Mouse (Mus musculus): Measurements from ENCODE around the gene Mbd3l2. TPM values are rescaled to one million over a fixed set of nuclear protein-coding genes. Genes with fewer than 3 reads are reported as not detected.
A peak's percentile ranks its signal among the peaks of the same experiment; 100 is the strongest.
"Not testable (repeated sequence)": the region's sequence is repeated elsewhere in the genome, so short reads cannot be mapped to it uniquely, and the experiment has no call there.

Gene Mbd3l2
- polyA plus RNA-seq (2016; fragmentation: Nextera tagmentation; extraction: Ambion mirVana), result not detected in 2 replicates

- Histone ChIP-seq H3K9ac (no peak within 1 kb of the TSS), H3K4me1 (no peaks in the 10 kb centered on the region), H3K4me3 (no peak within 1 kb of the TSS), H3K4me2 (no peak within 1 kb of the TSS), H3K27me3 (replicated peaks) (no peaks in the 10 kb centered on the region), H3K36me3 (no peaks in the 10 kb centered on the region), H3K9me3 (replicated peaks) (no peaks in the 10 kb centered on the region), H3K27ac (no peak within 1 kb of the TSS)
- ATAC-seq, result no peak
Observed at GRCm38 (mm10) chr9:18430354-18430753, at the start of gene Mbd3l2. TSS of gene Mbd3l2 (plus strand) at chr9:18430654.

- Histone ChIP-seq H3K9ac (no peak overlapping the region), H3K4me1 (no peaks in the 10 kb centered on the region), H3K9me3 (replicated peaks) (no peaks in the 10 kb centered on the region), H3K36me3 (no peaks in the 10 kb centered on the region), H3K27me3 (replicated peaks) (no peaks in the 10 kb centered on the region), H3K4me2 (no peak overlapping the region), H3K4me3 (no peak overlapping the region), H3K27ac (no peak overlapping the region)
- no peak for ATAC-seq
- WGBS (ENCODE audit: insufficient replicate concordance), result 28% methylated on average over 6 of the region's 6 CpGs
Observed at GRCm38 (mm10) chr9:18385782-18386181, 44.7 kb upstream of the Mbd3l2 start.

GRCm38 (mm10) chr9:18399629-18400028 is 30.8 kb upstream of the Mbd3l2 start:
- Histone ChIP-seq H3K9me3 (replicated peaks) (no peaks in the 10 kb centered on the region), H3K36me3 (no peaks in the 10 kb centered on the region), H3K4me2 (no peak overlapping the region), H3K4me3 (no peak overlapping the region), H3K27ac (no peak overlapping the region), H3K4me1 (no peaks in the 10 kb centered on the region), H3K9ac (no peak overlapping the region), H3K27me3 (replicated peaks) (no peaks in the 10 kb centered on the region)
- WGBS (ENCODE audit: insufficient replicate concordance), result 58% methylated on average over 1 of the region's 1 CpGs
- no peak for ATAC-seq

- not testable (repeated sequence) for H3K4me1 ChIP-seq; H3K9ac ChIP-seq; H3K4me3 ChIP-seq; H3K27ac ChIP-seq; H3K27me3 ChIP-seq (replicated peaks); H3K36me3 ChIP-seq; H3K4me2 ChIP-seq; H3K9me3 ChIP-seq (replicated peaks); ATAC-seq
- WGBS (ENCODE audit: insufficient replicate concordance), result 63% methylated on average over 2 of the region's 2 CpGs
Observed at GRCm38 (mm10) chr9:18402895-18403294, 27.6 kb upstream of the Mbd3l2 start, which contains the start of gene Naalad2. TSS of gene Naalad2 (minus strand) at chr9:18402995.

GRCm38 (mm10) chr9:18404118-18404517 is 26.3 kb upstream of the Mbd3l2 start, which contains the start of gene Ubtfl1:
TSS of gene Ubtfl1 (plus strand) at chr9:18404418.
- H3K9me3 ChIP-seq (replicated peaks), result no peaks in the 10 kb centered on the region
- no peaks in the 10 kb centered on the region for H3K4me1 ChIP-seq
- H3K36me3 ChIP-seq, result no peaks in the 10 kb centered on the region
- WGBS (ENCODE audit: insufficient replicate concordance), result 48% methylated on average over 1 of the region's 1 CpGs
- H3K4me2 ChIP-seq, result no peak within 1 kb of the TSS
- H3K27ac ChIP-seq, result no peak within 1 kb of the TSS
- no peaks in the 10 kb centered on the region for H3K27me3 ChIP-seq (replicated peaks)
- H3K9ac ChIP-seq, result no peak within 1 kb of the TSS
- ATAC-seq, result no peak
- no peak within 1 kb of the TSS for H3K4me3 ChIP-seq

- H3K27me3 ChIP-seq (replicated peaks); H3K4me2 ChIP-seq; H3K4me3 ChIP-seq; H3K27ac ChIP-seq; H3K9ac ChIP-seq; H3K4me1 ChIP-seq; H3K36me3 ChIP-seq; ATAC-seq; H3K9me3 ChIP-seq (replicated peaks): not testable (repeated sequence)
- WGBS (ENCODE audit: insufficient replicate concordance), result 60% methylated on average over 4 of the region's 4 CpGs
Observed at GRCm38 (mm10) chr9:18412371-18412770, 18.1 kb upstream of the Mbd3l2 start.

- no peak overlapping the region for H3K9ac ChIP-seq
- ATAC-seq, result no peak
- no peak overlapping the region for H3K4me3 ChIP-seq
- no peaks in the 10 kb centered on the region for H3K27me3 ChIP-seq (replicated peaks)
- no peaks in the 10 kb centered on the region for H3K9me3 ChIP-seq (replicated peaks)
- no peaks in the 10 kb centered on the region for H3K4me1 ChIP-seq
- WGBS (ENCODE audit: insufficient replicate concordance), result 68% methylated on average over 10 of the region's 10 CpGs
- H3K36me3 ChIP-seq, result no peaks in the 10 kb centered on the region
- no peak overlapping the region for H3K4me2 ChIP-seq
- no peak overlapping the region for H3K27ac ChIP-seq
Observed at GRCm38 (mm10) chr9:18431687-18432086, 1.2 kb downstream of the Mbd3l2 start.

GRCm38 (mm10) chr9:18456520-18456919 is 26.1 kb downstream of the Mbd3l2 start:
- Histone ChIP-seq H3K4me2 (no peak overlapping the region), H3K4me1 (no peaks in the 10 kb centered on the region), H3K27me3 (replicated peaks) (no peaks in the 10 kb centered on the region), H3K36me3 (peaks cover 7% of the 10 kb centered on the region), H3K4me3 (no peak overlapping the region), H3K9me3 (replicated peaks) (no peaks in the 10 kb centered on the region), H3K27ac (no peak overlapping the region), H3K9ac (no peak overlapping the region)
- WGBS (ENCODE audit: insufficient replicate concordance), result 74% methylated on average over 4 of the region's 4 CpGs
- ATAC-seq, result no peak

- Histone ChIP-seq H3K27ac (no peak overlapping the region), H3K9me3 (replicated peaks) (no peaks in the 10 kb centered on the region), H3K9ac (no peak overlapping the region), H3K4me2 (no peak overlapping the region), H3K36me3 (0 out of 2 replicates have a peak, but pooled peaks cover 3% of the 10 kb centered on the region), H3K4me1 (no peaks in the 10 kb centered on the region), H3K4me3 (no peak overlapping the region), H3K27me3 (replicated peaks) (no peaks in the 10 kb centered on the region)
- 57% methylated on average over 3 of the region's 3 CpGs for WGBS (ENCODE audit: insufficient replicate concordance)
- ATAC-seq, result no peak
Observed at GRCm38 (mm10) chr9:18467350-18467749, 36.9 kb downstream of the Mbd3l2 start.

- ATAC-seq, result no peak
- Histone ChIP-seq H3K4me3 (no peak overlapping the region), H3K9ac (no peak overlapping the region), H3K9me3 (replicated peaks) (no peaks in the 10 kb centered on the region), H3K27me3 (replicated peaks) (no peaks in the 10 kb centered on the region), H3K4me1 (peaks cover 4% of the 10 kb centered on the region; the same call in 1 of the 2 replicates), H3K27ac (no peak overlapping the region), H3K4me2 (no peak overlapping the region), H3K36me3 (0 out of 2 replicates have a peak, but pooled peaks cover 3% of the 10 kb centered on the region)
- WGBS (ENCODE audit: insufficient replicate concordance), result 64% methylated on average over 3 of the region's 3 CpGs
Observed at GRCm38 (mm10) chr9:18468005-18468404, 37.6 kb downstream of the Mbd3l2 start.

- Histone ChIP-seq H3K4me3 (peak overlapping the region; percentile 60), H3K27me3 (replicated peaks) (no peaks in the 10 kb centered on the region), H3K27ac (peak overlapping the region; percentile 58), H3K9me3 (replicated peaks) (no peaks in the 10 kb centered on the region), H3K36me3 (no peaks in the 10 kb centered on the region), H3K4me2 (peak overlapping the region; percentile 75), H3K4me1 (peaks cover 8% of the 10 kb centered on the region; the same call in 1 of the 2 replicates), H3K9ac (peak overlapping the region; percentile 52)
- ATAC-seq, result peak; percentile 92
- 3% methylated on average over 39 of the region's 39 CpGs for WGBS (ENCODE audit: insufficient replicate concordance)
Observed at GRCm38 (mm10) chr9:18473324-18474128, 43.1 kb downstream of the Mbd3l2 start.

GRCm38 (mm10) chr9:18478168-18478567 is 47.7 kb downstream of the Mbd3l2 start, which contains the start of the genes Zfp558 and Mbd3l1:
TSS of gene Zfp558 (minus strand) at chr9:18478268.
TSS of gene Mbd3l1 (plus strand) at chr9:18478359.
- Histone ChIP-seq H3K27me3 (replicated peaks) (no peaks in the 10 kb centered on the region), H3K9me3 (replicated peaks) (no peaks in the 10 kb centered on the region), H3K4me2 (no peak within 1 kb of the TSS), H3K36me3 (no peaks in the 10 kb centered on the region), H3K4me1 (peaks cover 2% of the 10 kb centered on the region; the same call in 1 of the 2 replicates), H3K27ac (no peak within 1 kb of the TSS), H3K4me3 (no peak within 1 kb of the TSS), H3K9ac (no peak within 1 kb of the TSS)
- WGBS (ENCODE audit: insufficient replicate concordance), result 64% methylated on average over 3 of the region's 3 CpGs
- no peak for ATAC-seq

All from liver, embryonic 12.5 days (tissue).